Comparison of ENCODE assay signal across 8 mouse cellular contexts in genomic region chr1:181150827-181151534, GRCm38 (mm10). TPM values are rescaled to one million over a fixed set of nuclear protein-coding genes. Genes with fewer than 3 reads are reported as not detected.
DNase-seq lines count a peak whose midpoint lies in the region; ATAC-seq lines count a peak whose summit lies in the region.

No protein-coding gene starts in this region.

- WGBS in hindbrain, embryonic 13.5 days: under 1% methylated on average over 52 of the region's 59 CpGs

- no peaks in the 10 kb centered on the region for H3K9me3 ChIP-seq in hindbrain, embryonic 13.5 days

- H3K27me3 ChIP-seq in hindbrain, embryonic 13.5 days: no peaks in the 10 kb centered on the region

- DNase-seq in Muller cell, postnatal 12 days (ENCODE audit: inconsistent ontology term): peak; percentile 86
- DNase-seq in cerebellum, adult 9-11 months: peak; percentile 90
- DNase-seq in frontal cortex, postnatal 10 days (ENCODE audit: low spot score in 2 of 2): peak; percentile 80 to 89
- peak; percentile 84 to 96 for DNase-seq in layer of hippocampus, postnatal 25 days (ENCODE audit: extremely low spot score in 1 of 2, low spot score in 1 of 2)
- DNase-seq in lung, postnatal 25 days (ENCODE audit: low spot score): peak; percentile 90
- peak; percentile 95 for DNase-seq in retina, embryonic 14.5 days (ENCODE audit: low spot score)
- DNase-seq in thymus, postnatal 4 days: peak; percentile 96

- H3K9ac ChIP-seq in hindbrain, embryonic 13.5 days: peak overlapping the region; percentile 95

- H3K4me2 ChIP-seq in hindbrain, embryonic 13.5 days: peak overlapping the region; percentile 76

- peaks cover 22% of the 10 kb centered on the region for H3K4me1 ChIP-seq in hindbrain, embryonic 13.5 days (replicated peaks)

- peak; percentile 89 for ATAC-seq in hindbrain, embryonic 13.5 days (ENCODE audit: low FRiP score)

- peak overlapping the region; percentile 95 for H3K4me3 ChIP-seq in hindbrain, embryonic 13.5 days

- peak overlapping the region; percentile 92 for H3K27ac ChIP-seq in hindbrain, embryonic 13.5 days

- peaks cover 22% of the 10 kb centered on the region for H3K36me3 ChIP-seq in hindbrain, embryonic 13.5 days

RNA-seq across cellular contexts. Expression of gene Cnih4, which starts 6.5 kb away (rescaled TPM):
- polyA plus RNA-seq in hindbrain, embryonic 13.5 days (2015; fragmentation: Nextera tagmentation; extraction: Ambion mirVana): 65.1 and 69.5 TPM in 2 replicates
- total RNA-seq in layer of hippocampus, postnatal 25 days (2021): 10 to 100 TPM; 22.8 to 27.1 TPM

RNA-seq across cellular contexts. Expression of gene Nvl, which starts 7.0 kb away (rescaled TPM):
- 40.6 and 45.2 TPM in 2 replicates for polyA plus RNA-seq in hindbrain, embryonic 13.5 days (2015; fragmentation: Nextera tagmentation; extraction: Ambion mirVana)
- 10 to 100 TPM; 25.1 to 34.5 TPM for total RNA-seq in layer of hippocampus, postnatal 25 days (2021)

Comparison
In these comparisons a context has a peak if more than half of its experiments do, and no peak if none do; other contexts are left out.
1. Peak in every context shown above with its lines: DNase-seq, ATAC-seq, H3K4me3 ChIP-seq and H3K27ac ChIP-seq.